Mouse (Mus musculus) CH12.LX (cell line): ENCODE results near the gene Ctrb1. TPM values are rescaled to one million over a fixed set of nuclear protein-coding genes. Genes with fewer than 3 reads are reported as not detected.

Experiments
- DNase-seq: peaks from one replicate; pipeline ENCODE4 v3.0.0-alpha.2; 2013; ENCODE audit errors: extremely low read depth
- H3K27ac ChIP-seq: 2 replicates; pipeline ENCODE4 v1.5.1; 2012; ENCODE audit warnings: low read depth, mild to moderate bottlenecking, control low read depth, moderate library complexity; ENCODE audit not compliant: insufficient read depth
- H3K27me3 ChIP-seq: replicated peaks from 2 replicates; pipeline ENCODE3; 2012; ENCODE audit warnings: inconsistent platforms
- H3K36me3 ChIP-seq, 2 experiments: replicated peaks in 1 of 2; 2 replicates each; pipeline versions ENCODE3 to v1.6.1; 2012; ENCODE audit warnings: inconsistent platforms in 1 of 2, low read length in 1 of 2, mild to moderate bottlenecking in 1 of 2, mixed read lengths in 1 of 2, moderate library complexity in 1 of 2; ENCODE audit not compliant: control insufficient read depth in 1 of 2, insufficient read depth in 1 of 2
- H3K4me1 ChIP-seq, 2 experiments: 2 replicates each; pipeline ENCODE4 v1.6.1; 2012; ENCODE audit warnings: inconsistent platforms in 1 of 2, moderate library complexity in 1 of 2; ENCODE audit not compliant: insufficient read depth in 2 of 2, control insufficient read depth in 1 of 2
- H3K4me2 ChIP-seq: 2 replicates; pipeline ENCODE4 v1.6.1; 2012; ENCODE audit warnings: low read depth, mild to moderate bottlenecking, control low read depth; ENCODE audit not compliant: poor library complexity, insufficient read depth, severe bottlenecking
- H3K4me3 ChIP-seq, 3 experiments: fragments of 150-350 bp in 1 of 3; sonication (generic) in 1 of 3; replicated peaks in 1 of 3; 2 replicates each; pipeline versions ENCODE3 to v1.5.1; 2011 to 2012; ENCODE audit warnings: low read depth in 2 of 3, low read length in 2 of 3, mild to moderate bottlenecking in 2 of 3, moderate library complexity in 2 of 3, control low read depth in 1 of 3, improper control_type of control experiment in 1 of 3, inconsistent platforms in 1 of 3, mixed read lengths in 1 of 3; ENCODE audit not compliant: poor library complexity in 1 of 3
- H3K79me2 ChIP-seq: replicated peaks from 2 replicates; pipeline ENCODE4 v1.6.1; 2012; ENCODE audit warnings: mild to moderate bottlenecking, moderate library complexity; ENCODE audit not compliant: control insufficient read depth, poor library complexity, insufficient read depth, severe bottlenecking; ENCODE audit errors: extremely low read depth
- H3K9ac ChIP-seq: 2 replicates; pipeline ENCODE4 v1.6.1; 2012; ENCODE audit warnings: low read depth, mild to moderate bottlenecking, control low read depth, moderate library complexity; ENCODE audit not compliant: insufficient read depth
- H3K9me3 ChIP-seq: replicated peaks from 2 replicates; pipeline ENCODE3; 2012; ENCODE audit warnings: low read length, inconsistent platforms, mixed read lengths
- BHLHE40 ChIP-seq: IDR thresholded peaks from 2 replicates; pipeline ENCODE4 v1.6.1; 2011; ENCODE audit warnings: mild to moderate bottlenecking, low read depth, low read length, improper control_type of control experiment
- CHD1 ChIP-seq: IDR thresholded peaks from 2 replicates; pipeline ENCODE4 v1.6.1; 2012; ENCODE audit warnings: low read depth, low read length, improper control_type of control experiment, inconsistent platforms
- CHD2 ChIP-seq: IDR thresholded peaks from 2 replicates; pipeline ENCODE4 v1.6.1; 2011; ENCODE audit warnings: low read length, improper control_type of control experiment
- CTCF ChIP-seq, 2 experiments: IDR thresholded peaks in 1 of 2; conservative IDR thresholded peaks in 1 of 2; 2 replicates each; pipeline ENCODE4 v1.5.1; 2011 to 2012; ENCODE audit warnings: low read depth in 2 of 2, low read length in 2 of 2, improper control_type of control experiment in 1 of 2, inconsistent platforms in 1 of 2, mild to moderate bottlenecking in 1 of 2, moderate library complexity in 1 of 2
- ELF1 ChIP-seq: IDR thresholded peaks from 2 replicates; pipeline ENCODE4 v1.6.1; 2014; ENCODE audit warnings: low read depth, mild to moderate bottlenecking, inconsistent platforms, low read length, improper control_type of control experiment
- ETS1 ChIP-seq: conservative IDR thresholded peaks from 2 replicates; pipeline ENCODE4 v1.6.1; 2012; ENCODE audit warnings: low read depth, mild to moderate bottlenecking, inconsistent platforms, low read length, improper control_type of control experiment, moderate library complexity
- GABPA ChIP-seq: IDR thresholded peaks from 2 replicates; pipeline ENCODE4 v1.6.1; 2012; ENCODE audit warnings: low read depth, low read length, improper control_type of control experiment, inconsistent platforms; ENCODE audit not compliant: insufficient replicate concordance
- JUN ChIP-seq: IDR thresholded peaks from 2 replicates; pipeline ENCODE4 v1.6.1; 2011; ENCODE audit warnings: low read depth, mild to moderate bottlenecking, low read length, improper control_type of control experiment, moderate library complexity; ENCODE audit not compliant: insufficient read depth
- JUND ChIP-seq: conservative IDR thresholded peaks from 2 replicates; pipeline ENCODE4 v1.6.1; 2011; ENCODE audit warnings: low read depth, low read length, improper control_type of control experiment
- MAX ChIP-seq: IDR thresholded peaks from 2 replicates; pipeline ENCODE4 v1.6.1; 2011; ENCODE audit warnings: low read length, improper control_type of control experiment
- MEF2A ChIP-seq: IDR thresholded peaks from 2 replicates; pipeline ENCODE4 v1.6.1; 2014; ENCODE audit warnings: low read depth, mild to moderate bottlenecking, inconsistent platforms, low read length, improper control_type of control experiment, borderline replicate concordance
- MYC ChIP-seq: IDR thresholded peaks from 2 replicates; pipeline ENCODE4 v1.6.1; 2011; ENCODE audit warnings: low read depth, mild to moderate bottlenecking, improper control_type of control experiment, low read length
- NELFE ChIP-seq: IDR thresholded peaks from 2 replicates; pipeline ENCODE4 v1.6.1; 2011; ENCODE audit warnings: low read depth, low read length, improper control_type of control experiment
- PAX5 ChIP-seq: IDR thresholded peaks from 2 replicates; pipeline ENCODE4 v1.6.1; 2012; ENCODE audit warnings: low read length, inconsistent platforms, mixed read lengths
- POLR2A ChIP-seq: IDR thresholded peaks from 2 replicates; pipeline ENCODE4 v1.6.1; 2011; ENCODE audit warnings: low read depth, mild to moderate bottlenecking, improper control_type of control experiment, low read length
- RCOR1 ChIP-seq: conservative IDR thresholded peaks from 2 replicates; pipeline ENCODE4 v1.6.1; 2012; ENCODE audit warnings: low read depth, mild to moderate bottlenecking, inconsistent platforms, low read length, improper control_type of control experiment
- SIN3A ChIP-seq: IDR thresholded peaks from 2 replicates; pipeline ENCODE4 v1.6.1; 2012; ENCODE audit warnings: low read length, improper control_type of control experiment, inconsistent platforms
- SMC3 ChIP-seq: IDR thresholded peaks from 2 replicates; pipeline ENCODE4 v1.6.1; 2011; ENCODE audit warnings: low read depth, low read length, improper control_type of control experiment
- TCF12 ChIP-seq: IDR thresholded peaks from 2 replicates; pipeline ENCODE4 v1.6.1; 2014; ENCODE audit warnings: low read depth, mild to moderate bottlenecking, inconsistent platforms, low read length, improper control_type of control experiment
- UBTF ChIP-seq: IDR thresholded peaks from 2 replicates; pipeline ENCODE4 v1.6.1; 2012; ENCODE audit warnings: low read depth, mild to moderate bottlenecking, inconsistent platforms, low read length, improper control_type of control experiment, moderate library complexity
- USF1 ChIP-seq: IDR thresholded peaks from 2 replicates; pipeline ENCODE4 v1.6.1; 2014; ENCODE audit warnings: low read depth, mild to moderate bottlenecking, inconsistent platforms, low read length, improper control_type of control experiment
- USF2 ChIP-seq: conservative IDR thresholded peaks from 2 replicates; pipeline ENCODE4 v1.6.1; 2011; ENCODE audit warnings: low read depth, low read length, improper control_type of control experiment
- ZC3H11A ChIP-seq: IDR thresholded peaks from 2 replicates; pipeline ENCODE4 v1.6.1; 2012; ENCODE audit warnings: low read depth, mild to moderate bottlenecking, inconsistent platforms, low read length, improper control_type of control experiment
- ZKSCAN1 ChIP-seq: IDR thresholded peaks from 2 replicates; pipeline ENCODE4 v1.6.1; 2012; ENCODE audit warnings: low read depth, inconsistent platforms, low read length, improper control_type of control experiment, borderline replicate concordance
- ZMIZ1 ChIP-seq: IDR thresholded peaks from 2 replicates; pipeline ENCODE4 v1.6.1; 2012; ENCODE audit warnings: low read depth, mild to moderate bottlenecking, inconsistent platforms, low read length, improper control_type of control experiment
- dilution Hi-C: fragments of 300-500 bp; cut with MboI; formaldehyde crosslinking; loops from 2 replicates; pipeline ENCODE4 v1.14.3; 2020; ENCODE audit warnings: low sequenced_read_pairs; ENCODE audit not compliant: extremely low pct_unique_long_range_greater_than_20kb, extremely low pct_ligation_motif_present
- in situ Hi-C: fragments of 300-500 bp; cut with MboI; formaldehyde crosslinking; loops from 3 replicates; pipeline ENCODE4 v1.14.3; 2019; ENCODE audit warnings: low sequenced_read_pairs, low pct_ligation_motif_present, low pct_unique_long_range_greater_than_20kb, mixed read lengths
- polyA plus RNA-seq: library from polyadenylated mRNA; unstranded; fragments of >175 nt; gene quantifications from 2 replicates; pipeline ENCODE4 v1.2.1, GENCODE M21; 2012; ENCODE audit warnings: low read depth; ENCODE audit not compliant: insufficient read length
- total RNA-seq, 2 experiments: library from RNA; depleted of rRNA; stranded (reverse); fragments of 300-350 nt in 1 of 2; fragments of >200 nt in 1 of 2; gene quantifications; 2 replicates each; pipeline ENCODE4 v1.2.3; 2012 to 2014

Gene Ctrb1
- total and polyA plus RNA-seq, 3 experiments: not detected

DNA sequence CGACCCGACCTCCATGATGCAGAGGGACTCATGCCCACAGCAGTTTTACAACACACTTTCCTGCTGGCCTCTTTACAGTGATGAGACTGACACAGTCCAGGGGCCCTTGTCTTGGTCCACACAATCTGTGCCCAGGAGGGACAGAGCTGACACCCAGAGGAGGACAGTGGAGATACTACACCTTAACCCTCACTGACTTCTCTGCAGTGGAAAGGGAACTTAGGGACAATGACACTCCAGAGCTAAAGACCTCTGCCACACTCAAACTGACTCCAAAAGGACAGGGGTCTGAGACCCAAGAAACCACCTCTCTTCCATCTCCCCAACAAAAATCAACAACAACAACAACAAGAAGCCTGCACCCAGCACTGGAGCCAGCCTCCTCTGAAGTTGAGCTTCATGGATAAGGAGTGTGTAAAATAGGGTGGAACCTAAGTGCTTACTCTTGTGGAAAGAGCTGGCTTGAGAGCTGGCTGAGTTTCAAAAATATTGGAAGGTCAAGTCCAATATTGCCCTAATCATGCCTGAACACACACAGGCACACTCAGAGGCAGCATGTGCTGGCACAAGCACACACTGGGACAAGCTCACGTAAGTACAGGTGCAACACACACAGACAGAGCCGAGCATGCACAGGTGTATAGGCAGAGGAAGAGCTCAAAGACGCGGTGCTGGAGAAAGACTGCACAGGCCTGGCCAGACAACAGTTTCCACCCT is 43.6 kb upstream of the Ctrb1 start:
- no peak overlapping the region for H3K27ac ChIP-seq
- dilution Hi-C loops (no loop called here), in situ Hi-C loops (loop anchor here (10.0 kb wide), 1 partner anchor 100 kb away; no protein-coding TSS in a partner anchor)
- H3K9ac ChIP-seq: no peak overlapping the region
- no peak overlapping the region for H3K4me3 ChIP-seq
- H3K36me3 ChIP-seq: no peaks in the 10 kb centered on the region
- TF ChIP-seq ZMIZ1 (no peak), ETS1 (no peak), RCOR1 (no peak), CTCF (conservative IDR thresholded peaks at IDR 0.05 in 1 of 2, IDR thresholded peaks at IDR 0.05 in 1 of 2; ENCODE audit: low read depth in 2 of 2, low read length in 2 of 2) (no peak), MAX (no peak), UBTF (no peak), PAX5 (no peak), MYC (no peak), TCF12 (no peak), MEF2A (no peak), BHLHE40 (no peak), POLR2A (no peak), CHD2 (no peak), USF1 (no peak), JUND (no peak), ZC3H11A (no peak)
- no peak overlapping the region for H3K4me2 ChIP-seq
- peaks cover 94% of the 10 kb centered on the region for H3K27me3 ChIP-seq
- H3K79me2 ChIP-seq: no peaks in the 10 kb centered on the region
- no peak for DNase-seq
- no peaks in the 10 kb centered on the region for H3K9me3 ChIP-seq
- peaks cover 7 to 10% of the 10 kb centered on the region in 2 experiments; a peak in 3 of 4 replicates for H3K4me1 ChIP-seq

- dilution Hi-C loops (no loop called here), in situ Hi-C loops (loop anchor here (10.0 kb wide), 1 partner anchor 101 kb away; no protein-coding TSS in a partner anchor)
- Histone ChIP-seq H3K4me2 (no peak overlapping the region), H3K4me3 (no peak overlapping the region), H3K9ac (no peak overlapping the region), H3K79me2 (no peaks in the 10 kb centered on the region), H3K9me3 (no peaks in the 10 kb centered on the region), H3K4me1 (peaks cover 7 to 10% of the 10 kb centered on the region in 2 experiments; a peak in 3 of 4 replicates), H3K36me3 (no peaks in the 10 kb centered on the region), H3K27me3 (peaks cover 90% of the 10 kb centered on the region), H3K27ac (no peak overlapping the region)
- no peak for TF ChIP-seq RCOR1
- TF ChIP-seq CTCF (conservative IDR thresholded peaks at IDR 0.05 in 1 of 2, IDR thresholded peaks at IDR 0.05 in 1 of 2; ENCODE audit: low read depth in 2 of 2, low read length in 2 of 2): no peak
- TF ChIP-seq JUN: no peak
- no peak for TF ChIP-seq ZKSCAN1
- no peak for TF ChIP-seq JUND
- no peak for TF ChIP-seq NELFE
- no peak for TF ChIP-seq GABPA
- no peak for TF ChIP-seq ELF1
- TF ChIP-seq SIN3A: no peak
- no peak for TF ChIP-seq USF2
- no peak for TF ChIP-seq PAX5
- no peak for TF ChIP-seq CHD1
- no peak for TF ChIP-seq SMC3
- no peak for DNase-seq
Observed at GRCm38 (mm10) chr8:111733581-111734243, 42.9 kb upstream of the Ctrb1 start.
